ENCODE assay signal across 23 mouse cellular contexts in genomic region chr8:127583429-127583828, GRCm38 (mm10).
DNase-seq lines count a peak whose midpoint lies in the region; ATAC-seq and TF ChIP-seq lines count a peak whose summit lies in the region.
"Had no signal": no experiment of that assay in that cellular context is flagged by ENCODE, and none has a peak within 500 bp of the region (broad histone marks: within the 10 kb centered on the region; RNA-seq: fewer than 3 reads in every experiment).

No protein-coding gene starts in this region.

- H3K9me3 ChIP-seq in forebrain, embryonic 15.5 days = no peaks in the 10 kb centered on the region
- H3K9me3 ChIP-seq in forebrain, postnatal 0 days (ENCODE audit: low read length) = no peaks in the 10 kb centered on the region
- H3K9me3 ChIP-seq: embryonic facial prominence, embryonic 15.5 days; heart, embryonic 10.5 days; hindbrain, embryonic 12.5 days had no signal

- no peaks in the 10 kb centered on the region for H3K36me3 ChIP-seq in forebrain, embryonic 15.5 days
- no peaks in the 10 kb centered on the region for H3K36me3 ChIP-seq in forebrain, postnatal 0 days (ENCODE audit: insufficient read depth)
- H3K36me3 ChIP-seq: embryonic facial prominence, embryonic 15.5 days; heart, embryonic 10.5 days; hindbrain, embryonic 12.5 days had no signal

- WGBS in forebrain, embryonic 15.5 days = 61% methylated on average over 2 of the region's 2 CpGs
- 57% methylated on average over 2 of the region's 2 CpGs for WGBS in forebrain, postnatal 0 days

- peak overlapping the region; percentile 7; the same call in 1 of the 2 replicates for H3K27ac ChIP-seq in forebrain, embryonic 15.5 days (replicated peaks)
- H3K27ac ChIP-seq in forebrain, postnatal 0 days (ENCODE audit: low read depth, low read length) = no peak overlapping the region
- H3K27ac ChIP-seq: embryonic facial prominence, embryonic 15.5 days; gastrocnemius, adult 2 months; heart, embryonic 10.5 days; hindbrain, embryonic 12.5 days had no signal

- no peaks in the 10 kb centered on the region for H3K27me3 ChIP-seq in forebrain, embryonic 15.5 days
- no peaks in the 10 kb centered on the region for H3K27me3 ChIP-seq in forebrain, postnatal 0 days (ENCODE audit: insufficient read depth, low read length)
- H3K27me3 ChIP-seq: CH12.LX; embryonic facial prominence, embryonic 15.5 days; hindbrain, embryonic 12.5 days; Patski had no signal

- TF ChIP-seq CTCF in forebrain, postnatal 0 days (IDR thresholded peaks at IDR 0.05; ENCODE audit: low read depth) = no peak

- no peak overlapping the region for H3K9ac ChIP-seq in forebrain, embryonic 15.5 days (replicated peaks)
- no peak overlapping the region for H3K9ac ChIP-seq in forebrain, postnatal 0 days
- H3K9ac ChIP-seq: embryonic facial prominence, embryonic 15.5 days; hindbrain, embryonic 12.5 days had no signal

- no peak overlapping the region for H3K4me2 ChIP-seq in forebrain, embryonic 15.5 days (replicated peaks)
- no peak overlapping the region for H3K4me2 ChIP-seq in forebrain, postnatal 0 days (ENCODE audit: low read depth)
- H3K4me2 ChIP-seq: embryonic facial prominence, embryonic 15.5 days; hindbrain, embryonic 12.5 days had no signal

- no peak overlapping the region for H3K4me3 ChIP-seq in forebrain, embryonic 15.5 days
- H3K4me3 ChIP-seq in forebrain, postnatal 0 days (ENCODE audit: low read depth, low read length) = no peak overlapping the region
- H3K4me3 ChIP-seq: embryonic facial prominence, embryonic 15.5 days; erythroblast, embryonic 14.5 days; gastrocnemius, adult 2 months; heart, embryonic 10.5 days; hindbrain, embryonic 12.5 days had no signal

- no peak for DNase-seq in forebrain, postnatal 0 days
- peak; percentile 28 to 70 for DNase-seq in layer of hippocampus, adult 18-20 months (ENCODE audit: low spot score in 2 of 2)
- no peak for DNase-seq in layer of hippocampus, postnatal 25 days (ENCODE audit: extremely low spot score in 1 of 2, low spot score in 1 of 2)
- DNase-seq in brain, adult 2 months (ENCODE audit: low read depth, low spot score) = peak; percentile 36
- peak; percentile 59 for DNase-seq in layer of hippocampus, adult 9-11 months
- DNase-seq: adrenal gland, postnatal 14 days; cerebellum, adult 2 months; cerebellum, postnatal 10 days; embryo, embryonic 11 days; gastrocnemius, adult 2 months; gastrocnemius, postnatal 25 days; heart, postnatal 10 days; heart, postnatal 4 days had no signal

- peaks cover 8% of the 10 kb centered on the region; the same call in 1 of the 2 replicates for H3K4me1 ChIP-seq in forebrain, embryonic 15.5 days
- no peaks in the 10 kb centered on the region for H3K4me1 ChIP-seq in forebrain, postnatal 0 days (ENCODE audit: insufficient read depth)
- H3K4me1 ChIP-seq: embryonic facial prominence, embryonic 15.5 days had no signal

- ATAC-seq in forebrain, embryonic 15.5 days (replicated peaks) = no peak; the same call in 1 of the 2 replicates
- no peak for ATAC-seq in forebrain, postnatal 0 days
- ATAC-seq: activated CD4-positive, CD25-positive, alpha-beta regulatory T cell, adult 4 months; hindbrain, embryonic 16.5 days; inflammation-experienced regulatory T-cells, adult 6 months; Patski had no signal

Comparison
In these comparisons a context has a peak if more than half of its experiments do, and no peak if none do; other contexts are left out.
1. DNase-seq: peak in layer of hippocampus, adult 18-20 months (2 of 2), brain, adult 2 months (single experiment) and layer of hippocampus, adult 9-11 months (single experiment); none in forebrain, postnatal 0 days (single experiment) and layer of hippocampus, postnatal 25 days (0 of 2).